Mouse (Mus musculus) embryonic fibroblast, embryonic 13.5 days (primary cell): Measurements from ENCODE around the gene Flt1.

ENCODE experiments used
- CTCF ChIP-seq: IDR thresholded peaks from 2 replicates; pipeline ENCODE4 v1.5.1; 2011; ENCODE audit warnings: mild to moderate bottlenecking, control low read depth, low read length, moderate library complexity, borderline replicate concordance; ENCODE audit not compliant: insufficient read depth
- POLR2A ChIP-seq: IDR thresholded peaks from 2 replicates; pipeline ENCODE4 v1.6.1; 2011; ENCODE audit warnings: low read depth, mild to moderate bottlenecking, control low read depth, low read length, moderate library complexity

DNA sequence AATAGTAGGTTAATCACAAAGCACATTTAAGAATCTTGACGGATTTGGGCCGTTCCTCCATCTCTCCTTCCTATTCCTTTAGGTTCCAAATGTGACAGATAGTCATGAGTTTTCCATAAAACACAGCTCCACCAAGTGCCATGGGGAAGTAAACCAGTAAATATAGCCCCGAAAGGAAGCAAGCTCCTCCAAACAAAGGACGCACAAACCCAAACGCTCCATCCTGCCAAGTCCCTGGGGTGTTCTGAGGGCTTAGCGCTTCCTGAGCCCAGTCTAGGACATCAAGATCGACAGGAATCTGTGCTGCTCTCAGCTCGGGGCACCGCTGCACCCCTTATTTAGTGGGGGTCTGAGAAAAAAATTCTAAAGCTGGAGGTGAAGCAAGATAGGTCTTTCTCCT lies 141.2 kb downstream of the Flt1 start:
- TF ChIP-seq CTCF (no peak), POLR2A (no peak)
